Mouse (Mus musculus): ENCODE results near the gene Cyp4f37. TPM values are rescaled to one million over a fixed set of nuclear protein-coding genes. Genes with fewer than 3 reads are reported as not detected.
"Not testable (repeated sequence)": the region's sequence is repeated elsewhere in the genome, so short reads cannot be mapped to it uniquely, and the experiment has no call there.

Cyp4f37 gene
- total RNA-seq (2012; rRNA removed) (not detected in 2 replicates), polyA plus RNA-seq (2012; ENCODE audit: insufficient read depth in 1 of 2, insufficient read length in 2 of 2, low read depth in 1 of 2, low replicate concordance in 2 of 2, missing spikeins in 1 of 2) (not detected)

- not testable (repeated sequence) for H3K9ac ChIP-seq (ENCODE audit: control insufficient read depth, low read depth, low read length, poor library complexity, severe bottlenecking); H3K36me3 ChIP-seq (ENCODE audit: control insufficient read depth in 1 of 2, insufficient read depth in 2 of 2, low read length in 2 of 2); H3K4me1 ChIP-seq (ENCODE audit: control insufficient read depth in 1 of 2, insufficient read depth in 2 of 2, low read length in 2 of 2); H3K79me2 ChIP-seq (ENCODE audit: control insufficient read depth, insufficient read depth, low read length, poor library complexity); H3K27ac ChIP-seq (ENCODE audit: control insufficient read depth, low read depth, low read length); H3K9me3 ChIP-seq (replicated peaks; ENCODE audit: insufficient read depth, low read length); H3K4me3 ChIP-seq (ENCODE audit: control insufficient read depth in 1 of 2, insufficient read depth in 1 of 2, low read depth in 2 of 2, low read length in 2 of 2); H3K27me3 ChIP-seq (ENCODE audit: control insufficient read depth in 1 of 2, insufficient read depth in 2 of 2, low read length in 2 of 2); DNase-seq (ENCODE audit: low read depth, low spot score)
These were observed at the start of gene Cyp4f37 for GRCm38 (mm10) chr17:32621018-32621417. Gene Cyp4f37 (plus strand): TSS chr17:32621309.

DNA sequence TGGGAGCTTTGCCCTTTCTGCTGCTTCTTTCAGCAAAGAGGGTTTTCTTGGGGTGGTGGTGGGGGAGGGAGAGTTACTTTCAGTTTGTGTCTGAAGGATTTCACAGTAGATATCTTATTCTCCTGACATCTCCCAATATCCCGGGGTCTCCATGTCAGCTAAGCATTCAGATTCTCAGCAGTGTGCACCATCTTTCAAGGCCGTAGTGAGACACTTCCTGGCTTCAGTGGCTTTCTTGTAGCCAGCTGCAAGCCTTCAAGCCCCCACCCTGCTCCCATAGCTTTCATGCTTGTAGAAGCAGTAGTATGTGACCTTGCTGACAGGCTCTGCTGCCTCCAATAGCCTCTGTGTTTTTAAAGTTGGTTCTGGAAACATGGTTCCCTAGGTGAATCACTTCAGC, 47.8 kb upstream of the Cyp4f37 start:
- H3K9ac ChIP-seq (ENCODE audit: control insufficient read depth, low read depth, low read length, poor library complexity, severe bottlenecking); H3K36me3 ChIP-seq (ENCODE audit: control insufficient read depth in 1 of 2, insufficient read depth in 2 of 2, low read length in 2 of 2); H3K9me3 ChIP-seq (replicated peaks; ENCODE audit: insufficient read depth, low read length); H3K27me3 ChIP-seq (ENCODE audit: control insufficient read depth in 1 of 2, insufficient read depth in 2 of 2, low read length in 2 of 2); H3K4me1 ChIP-seq (ENCODE audit: control insufficient read depth in 1 of 2, insufficient read depth in 2 of 2, low read length in 2 of 2); H3K27ac ChIP-seq (ENCODE audit: control insufficient read depth, low read depth, low read length); DNase-seq (ENCODE audit: low read depth, low spot score); H3K79me2 ChIP-seq (ENCODE audit: control insufficient read depth, insufficient read depth, low read length, poor library complexity); H3K4me3 ChIP-seq (ENCODE audit: control insufficient read depth in 1 of 2, insufficient read depth in 1 of 2, low read depth in 2 of 2, low read length in 2 of 2): not testable (repeated sequence)

DNA sequence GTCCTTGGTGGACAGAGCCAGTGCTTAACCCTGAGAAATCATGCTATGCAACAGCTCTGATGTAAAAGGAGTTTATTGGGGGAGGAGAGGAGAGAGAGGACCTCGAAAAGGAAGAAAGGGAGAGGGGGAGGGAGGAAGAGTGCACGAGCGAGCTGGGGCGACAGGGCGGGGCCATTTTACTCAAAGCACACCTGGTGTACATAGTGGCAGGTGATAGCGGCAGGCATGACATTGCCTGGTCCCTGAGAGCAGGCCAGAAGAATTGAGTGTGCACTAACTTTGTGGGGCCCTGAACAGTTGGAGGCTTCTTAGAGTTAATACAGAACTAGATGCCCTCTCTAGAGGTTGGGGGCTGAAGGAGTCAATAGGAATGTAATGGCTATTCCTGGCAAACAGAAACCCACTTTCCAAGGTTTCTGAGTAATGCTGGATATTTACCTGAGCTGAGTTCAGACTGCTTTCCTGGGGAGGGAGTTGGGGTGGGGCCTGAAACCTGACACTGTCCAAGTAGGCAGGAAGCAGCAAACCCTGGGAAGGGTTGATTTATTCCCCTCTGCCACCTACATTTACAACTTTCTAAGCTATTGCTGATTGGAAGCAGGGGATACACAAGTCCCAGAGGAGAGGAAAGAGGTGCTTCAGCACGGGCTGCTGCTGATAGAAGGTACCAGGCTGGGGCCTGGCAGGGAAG, 43.5 kb upstream of the Cyp4f37 start:
- Histone ChIP-seq H3K27ac (ENCODE audit: control insufficient read depth, low read depth, low read length) (no peak overlapping the region), H3K27me3 (ENCODE audit: control insufficient read depth in 1 of 2, insufficient read depth in 2 of 2, low read length in 2 of 2) (peaks cover 0 to 4% of the 10 kb centered on the region in 2 experiments; a peak in 3 of 4 replicates), H3K4me1 (ENCODE audit: control insufficient read depth in 1 of 2, insufficient read depth in 2 of 2, low read length in 2 of 2) (no peaks in the 10 kb centered on the region), H3K4me3 (ENCODE audit: control insufficient read depth in 1 of 2, insufficient read depth in 1 of 2, low read depth in 2 of 2, low read length in 2 of 2) (no peak overlapping the region), H3K9me3 (replicated peaks; ENCODE audit: insufficient read depth, low read length) (no peaks in the 10 kb centered on the region), H3K79me2 (ENCODE audit: control insufficient read depth, insufficient read depth, low read length, poor library complexity) (no peaks in the 10 kb centered on the region), H3K36me3 (ENCODE audit: control insufficient read depth in 1 of 2, insufficient read depth in 2 of 2, low read length in 2 of 2) (no peaks in the 10 kb centered on the region), H3K9ac (ENCODE audit: control insufficient read depth, low read depth, low read length, poor library complexity, severe bottlenecking) (no peak overlapping the region)
- DNase-seq (ENCODE audit: low read depth, low spot score), result no peak
- TF ChIP-seq POLR2A (IDR thresholded peaks at IDR 0.05; ENCODE audit: control insufficient read depth in 1 of 2, insufficient read depth in 1 of 2, low read depth in 1 of 2, low read length in 2 of 2, poor library complexity in 1 of 2) (no peak), MAFK (IDR thresholded peaks at IDR 0.05; ENCODE audit: borderline replicate concordance, low read depth, low read length) (no peak), MYC (IDR thresholded peaks at IDR 0.05; ENCODE audit: low read depth, low read length) (no peak), GABPA (IDR thresholded peaks at IDR 0.05; ENCODE audit: low read depth, low read length) (no peak), USF2 (IDR thresholded peaks at IDR 0.05; ENCODE audit: borderline replicate concordance in 1 of 2, insufficient read depth in 1 of 2, low read depth in 1 of 2, low read length in 2 of 2) (no peak), HCFC1 (IDR thresholded peaks at IDR 0.05; ENCODE audit: low read depth, low read length) (no peak)

GRCm38 (mm10) chr17:32596494-32596893, 24.6 kb upstream of the Cyp4f37 start:
- TF ChIP-seq MYB (IDR thresholded peaks at IDR 0.05; ENCODE audit: low read depth, low read length) (no peak), POLR2AphosphoS2 (IDR thresholded peaks at IDR 0.05; ENCODE audit: low read length) (no peak), BHLHE40 (IDR thresholded peaks at IDR 0.05; ENCODE audit: borderline replicate concordance, low read depth, low read length) (no peak), ZKSCAN1 (IDR thresholded peaks at IDR 0.05; ENCODE audit: low read depth, low read length) (no peak), EP300 (IDR thresholded peaks at IDR 0.05; ENCODE audit: low read depth in 1 of 2, low read length in 2 of 2) (no peak), MAFK (IDR thresholded peaks at IDR 0.05; ENCODE audit: borderline replicate concordance, low read depth, low read length) (no peak), MAX (IDR thresholded peaks at IDR 0.05; ENCODE audit: low read length) (no peak), UBTF (IDR thresholded peaks at IDR 0.05; ENCODE audit: borderline replicate concordance, insufficient read depth, low read depth, low read length) (no peak), RCOR1 (IDR thresholded peaks at IDR 0.05; ENCODE audit: low read depth, low read length) (no peak), ETS1 (IDR thresholded peaks at IDR 0.05; ENCODE audit: low read depth, low read length) (no peak), HCFC1 (IDR thresholded peaks at IDR 0.05; ENCODE audit: low read depth, low read length) (no peak), ZC3H11A (IDR thresholded peaks at IDR 0.05; ENCODE audit: low read depth, low read length) (no peak), TAL1 (IDR thresholded peaks at IDR 0.05; ENCODE audit: low read length) (no peak), GABPA (IDR thresholded peaks at IDR 0.05; ENCODE audit: low read depth, low read length) (no peak), CHD2 (IDR thresholded peaks at IDR 0.05; ENCODE audit: low read length) (no peak)
- no peak overlapping the region for H3K4me3 ChIP-seq (ENCODE audit: control insufficient read depth in 1 of 2, insufficient read depth in 1 of 2, low read depth in 2 of 2, low read length in 2 of 2)
- H3K9ac ChIP-seq (ENCODE audit: control insufficient read depth, low read depth, low read length, poor library complexity, severe bottlenecking), result no peak overlapping the region
- H3K4me1 ChIP-seq (ENCODE audit: control insufficient read depth in 1 of 2, insufficient read depth in 2 of 2, low read length in 2 of 2), result no peaks in the 10 kb centered on the region
- peak; percentile 14 for DNase-seq (ENCODE audit: low read depth, low spot score)
- H3K36me3 ChIP-seq (ENCODE audit: control insufficient read depth in 1 of 2, insufficient read depth in 2 of 2, low read length in 2 of 2), result no peaks in the 10 kb centered on the region
- H3K27me3 ChIP-seq (ENCODE audit: control insufficient read depth in 1 of 2, insufficient read depth in 2 of 2, low read length in 2 of 2), result peaks cover 0 to 1% of the 10 kb centered on the region in 2 experiments; a peak in 1 of 4 replicates
- no peak overlapping the region for H3K27ac ChIP-seq (ENCODE audit: control insufficient read depth, low read depth, low read length)
- H3K9me3 ChIP-seq (replicated peaks; ENCODE audit: insufficient read depth, low read length), result no peaks in the 10 kb centered on the region
- no peaks in the 10 kb centered on the region for H3K79me2 ChIP-seq (ENCODE audit: control insufficient read depth, insufficient read depth, low read length, poor library complexity)

Data from MEL (cell line).